Mouse (Mus musculus) MEL (cell line): ENCODE results near the gene Itga10.

ENCODE experiments used
- CTCF ChIP-seq, 3 experiments: IDR thresholded peaks in 2 of 3; conservative IDR thresholded peaks in 1 of 3; 2 replicates each; pipeline ENCODE4 v1.5.1; 2011 to 2012; ENCODE audit warnings: low read length in 3 of 3, low read depth in 2 of 3, mild to moderate bottlenecking in 2 of 3, improper control_type of control experiment in 1 of 3, inconsistent platforms in 1 of 3, mixed read lengths in 1 of 3, moderate library complexity in 1 of 3; ENCODE audit not compliant: control insufficient read depth in 1 of 3, insufficient read depth in 1 of 3, poor library complexity in 1 of 3, severe bottlenecking in 1 of 3
- EP300 ChIP-seq, 2 experiments: IDR thresholded peaks; 2 replicates each; pipeline ENCODE4 v1.6.1; 2011; ENCODE audit warnings: improper control_type of control experiment in 2 of 2, low read length in 2 of 2, low read depth in 1 of 2, mild to moderate bottlenecking in 1 of 2
- GABPA ChIP-seq: IDR thresholded peaks from 2 replicates; pipeline ENCODE4 v1.6.1; 2012; ENCODE audit warnings: low read depth, mild to moderate bottlenecking, inconsistent platforms, low read length, improper control_type of control experiment, moderate library complexity
- GATA1 ChIP-seq: IDR thresholded peaks from 2 replicates; pipeline ENCODE4 v1.6.1; 2011; ENCODE audit warnings: low read depth, low read length, improper control_type of control experiment
- HCFC1 ChIP-seq: IDR thresholded peaks from 2 replicates; pipeline ENCODE4 v1.6.1; 2012; ENCODE audit warnings: low read depth, mild to moderate bottlenecking, inconsistent platforms, low read length, improper control_type of control experiment, moderate library complexity
- NELFE ChIP-seq: IDR thresholded peaks from 2 replicates; pipeline ENCODE4 v1.6.1; 2011; ENCODE audit warnings: low read depth, low read length, improper control_type of control experiment
- POLR2AphosphoS2 ChIP-seq: IDR thresholded peaks from 2 replicates; pipeline ENCODE4 v1.6.1; 2011; ENCODE audit warnings: low read length, improper control_type of control experiment
- SIN3A ChIP-seq: IDR thresholded peaks from 2 replicates; pipeline ENCODE4 v1.6.1; 2012; ENCODE audit warnings: low read length, improper control_type of control experiment, inconsistent platforms
- ZKSCAN1 ChIP-seq: IDR thresholded peaks from 2 replicates; pipeline ENCODE4 v1.6.1; 2012; ENCODE audit warnings: low read depth, mild to moderate bottlenecking, inconsistent platforms, low read length, improper control_type of control experiment, moderate library complexity

GRCm38 (mm10) chr3:96707903-96708683, 62.7 kb downstream of the Itga10 start, which contains the start of gene Nudt17:
- TF ChIP-seq CTCF (IDR thresholded peaks at IDR 0.05 in 2 of 3, conservative IDR thresholded peaks at IDR 0.05 in 1 of 3; ENCODE audit: control insufficient read depth in 1 of 3, insufficient read depth in 1 of 3, low read depth in 2 of 3, low read length in 3 of 3, poor library complexity in 1 of 3, severe bottlenecking in 1 of 3) (peak; percentile 92 to 100 (median 99)), EP300 (IDR thresholded peaks at IDR 0.05; ENCODE audit: low read depth in 1 of 2, low read length in 2 of 2) (peak in 1 of 2 experiments; percentile 21; a peak in 1 of 4 replicates), SIN3A (peak; percentile 81), ZKSCAN1 (no peak), POLR2AphosphoS2 (no peak), HCFC1 (peak; percentile 66), GATA1 (no peak), GABPA (no peak), NELFE (peak; percentile 18; the same call in 1 of the 2 replicates)
